Mouse (Mus musculus) stomach, embryonic 15.5 days (tissue): ENCODE data around the gene Gm45234. TPM values are rescaled to one million over a fixed set of nuclear protein-coding genes. Genes with fewer than 3 reads are reported as not detected.
A peak's percentile ranks its signal among the peaks of the same experiment; 100 is the strongest.

Source experiments
- ATAC-seq: fragments of 200-750 bp; cut with Nextera tagmentation; 2 replicates; pipeline ENCODE4 v1.8.0; 2017; ENCODE audit warnings: low read depth, moderate number of reproducible peaks, moderate TSS enrichment; ENCODE audit not compliant: insufficient read depth, low FRiP score
- H3K27ac ChIP-seq: fragments of 300-500 bp; sonication (generic); 2 replicates; pipeline ENCODE4 v1.5.1; 2015; ENCODE audit warnings: mild to moderate bottlenecking, inconsistent platforms
- H3K27me3 ChIP-seq: fragments of 300-500 bp; sonication (generic); replicated peaks from 2 replicates; pipeline ENCODE4 v1.6.1; 2015; ENCODE audit warnings: inconsistent platforms
- H3K36me3 ChIP-seq: fragments of 300-500 bp; sonication (generic); 2 replicates; pipeline ENCODE4 v1.6.1; 2015; ENCODE audit warnings: inconsistent platforms
- H3K4me1 ChIP-seq: fragments of 300-500 bp; sonication (generic); 2 replicates; pipeline ENCODE4 v1.6.1; 2015; ENCODE audit warnings: inconsistent platforms
- H3K4me2 ChIP-seq: fragments of 300-500 bp; sonication (generic); 2 replicates; pipeline ENCODE4 v1.6.1; 2015; ENCODE audit warnings: mild to moderate bottlenecking, inconsistent platforms
- H3K4me3 ChIP-seq: fragments of 300-500 bp; sonication (generic); replicated peaks from 2 replicates; pipeline ENCODE4 v1.5.1; 2015; ENCODE audit warnings: inconsistent platforms
- H3K9ac ChIP-seq: fragments of 300-500 bp; sonication (generic); 2 replicates; pipeline ENCODE4 v1.6.1; 2015; ENCODE audit warnings: inconsistent platforms
- H3K9me3 ChIP-seq: fragments of 300-500 bp; sonication (generic); 2 replicates; pipeline ENCODE4 v1.6.1; 2016; ENCODE audit warnings: inconsistent platforms
- WGBS: fragments of 180-500 bp; shearing (Covaris S2); methylation state at CpG from one replicate; pipeline ENCODE4 v1.1.7; 2015; 5-methylcytosine and 5-hydroxymethylcytosine counted together
- polyA plus RNA-seq: library from polyadenylated mRNA; unstranded; fragments of >200 nt; fragmentation: Nextera tagmentation; extraction: Ambion mirVana; gene quantifications from 2 replicates; pipeline ENCODE4 v1.2.1, GENCODE M21; 2015

Gm45234 gene
- polyA plus RNA-seq, 1 experiment from 2014 or later = not detected

- H3K4me3 ChIP-seq = peak overlapping the region; percentile 51
- H3K36me3 ChIP-seq = peaks cover 50% of the 10 kb centered on the region
- under 1% methylated on average over 85 of the region's 85 CpGs for WGBS
- H3K9ac ChIP-seq = peak overlapping the region; percentile 72
- peak; percentile 81 for ATAC-seq
- no peaks in the 10 kb centered on the region for H3K9me3 ChIP-seq
- no peaks in the 10 kb centered on the region for H3K27me3 ChIP-seq
- H3K4me2 ChIP-seq = peak overlapping the region; percentile 94
- H3K4me1 ChIP-seq = peaks cover 25% of the 10 kb centered on the region
- H3K27ac ChIP-seq = peak overlapping the region; percentile 85
Measured at GRCm38 (mm10) chr6:124745490-124746295, 10.1 kb downstream of the Gm45234 start.

GRCm38 (mm10) chr6:124744755-124745321 lies 11.0 kb downstream of the Gm45234 start:
- Histone ChIP-seq H3K27me3 (no peaks in the 10 kb centered on the region), H3K4me1 (peaks cover 31% of the 10 kb centered on the region), H3K9ac (no peak overlapping the region), H3K9me3 (no peaks in the 10 kb centered on the region), H3K27ac (peak overlapping the region; percentile 60; the same call in 1 of the 2 replicates), H3K4me3 (peak overlapping the region; percentile 51), H3K36me3 (peaks cover 50% of the 10 kb centered on the region), H3K4me2 (peak overlapping the region; percentile 94)
- no peak for ATAC-seq
- WGBS = 67% methylated on average over 26 of the region's 26 CpGs

- H3K4me1 ChIP-seq = peaks cover 39% of the 10 kb centered on the region
- H3K27ac ChIP-seq = no peak overlapping the region
Measured at GRCm38 (mm10) chr6:124743647-124744046, 12.2 kb downstream of the Gm45234 start.

DNA sequence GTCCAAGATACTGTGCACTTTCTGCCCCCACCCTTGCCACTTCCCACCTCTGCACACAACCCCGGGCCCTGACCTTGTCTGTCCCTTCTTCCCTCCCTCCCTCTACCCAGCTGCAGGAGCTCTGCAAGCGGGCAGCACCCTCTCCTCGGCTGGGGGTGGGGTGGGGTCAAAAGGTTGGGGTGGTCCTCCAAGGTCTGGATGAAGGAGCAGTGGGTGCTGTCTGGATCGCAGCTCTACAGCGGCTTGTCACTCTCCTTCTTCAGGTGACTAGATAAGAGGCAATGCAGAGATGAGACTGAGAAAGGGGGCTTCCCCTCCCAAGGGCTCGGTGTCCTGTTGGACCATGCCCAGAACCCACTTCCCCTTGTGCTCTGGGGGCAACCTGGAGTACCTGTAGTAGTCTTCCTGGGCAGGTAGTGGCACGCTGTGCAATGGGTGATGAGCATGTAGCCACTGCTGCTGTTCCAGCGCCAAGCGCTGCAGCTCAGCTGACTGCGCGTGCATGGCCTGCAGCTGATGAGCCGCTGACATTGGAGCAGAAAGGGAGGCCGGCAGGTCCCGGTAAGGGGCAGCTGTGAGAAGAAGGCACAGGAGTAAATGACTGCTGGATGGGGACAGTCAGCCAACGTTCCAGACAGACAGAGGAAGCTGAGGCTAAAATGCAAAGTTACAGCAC lies 12.8 kb downstream of the Gm45234 start:
- peaks cover 36% of the 10 kb centered on the region for H3K36me3 ChIP-seq
- H3K9me3 ChIP-seq = no peaks in the 10 kb centered on the region
- H3K4me1 ChIP-seq = peaks cover 39% of the 10 kb centered on the region
- WGBS = 89% methylated on average over 15 of the region's 15 CpGs
- H3K4me3 ChIP-seq = no peak overlapping the region
- no peak overlapping the region for H3K4me2 ChIP-seq
- no peaks in the 10 kb centered on the region for H3K27me3 ChIP-seq
- no peak for ATAC-seq
- H3K9ac ChIP-seq = no peak overlapping the region
- H3K27ac ChIP-seq = no peak overlapping the region

More at GRCm38 (mm10) chr6:124743647-124744046, 12.2 kb downstream of the Gm45234 start:
- H3K9ac ChIP-seq = no peak overlapping the region
- H3K36me3 ChIP-seq = peaks cover 40% of the 10 kb centered on the region
- H3K4me3 ChIP-seq = no peak overlapping the region
- no peak overlapping the region for H3K4me2 ChIP-seq
- WGBS = 84% methylated on average over 8 of the region's 8 CpGs
- no peak for ATAC-seq
- H3K27me3 ChIP-seq = no peaks in the 10 kb centered on the region
- no peaks in the 10 kb centered on the region for H3K9me3 ChIP-seq

- Histone ChIP-seq H3K9ac (no peak overlapping the region; the same call in 1 of the 2 replicates), H3K4me1 (peaks cover 35% of the 10 kb centered on the region), H3K9me3 (no peaks in the 10 kb centered on the region), H3K27me3 (no peaks in the 10 kb centered on the region), H3K36me3 (peaks cover 25% of the 10 kb centered on the region), H3K4me2 (peak overlapping the region; percentile 78), H3K27ac (peak overlapping the region; percentile 99), H3K4me3 (peak overlapping the region; percentile 60; the same call in 1 of the 2 replicates)
- ATAC-seq = no peak
- WGBS = 78% methylated on average over 3 of the region's 3 CpGs
Measured at GRCm38 (mm10) chr6:124741842-124742241, 14.0 kb downstream of the Gm45234 start.

DNA sequence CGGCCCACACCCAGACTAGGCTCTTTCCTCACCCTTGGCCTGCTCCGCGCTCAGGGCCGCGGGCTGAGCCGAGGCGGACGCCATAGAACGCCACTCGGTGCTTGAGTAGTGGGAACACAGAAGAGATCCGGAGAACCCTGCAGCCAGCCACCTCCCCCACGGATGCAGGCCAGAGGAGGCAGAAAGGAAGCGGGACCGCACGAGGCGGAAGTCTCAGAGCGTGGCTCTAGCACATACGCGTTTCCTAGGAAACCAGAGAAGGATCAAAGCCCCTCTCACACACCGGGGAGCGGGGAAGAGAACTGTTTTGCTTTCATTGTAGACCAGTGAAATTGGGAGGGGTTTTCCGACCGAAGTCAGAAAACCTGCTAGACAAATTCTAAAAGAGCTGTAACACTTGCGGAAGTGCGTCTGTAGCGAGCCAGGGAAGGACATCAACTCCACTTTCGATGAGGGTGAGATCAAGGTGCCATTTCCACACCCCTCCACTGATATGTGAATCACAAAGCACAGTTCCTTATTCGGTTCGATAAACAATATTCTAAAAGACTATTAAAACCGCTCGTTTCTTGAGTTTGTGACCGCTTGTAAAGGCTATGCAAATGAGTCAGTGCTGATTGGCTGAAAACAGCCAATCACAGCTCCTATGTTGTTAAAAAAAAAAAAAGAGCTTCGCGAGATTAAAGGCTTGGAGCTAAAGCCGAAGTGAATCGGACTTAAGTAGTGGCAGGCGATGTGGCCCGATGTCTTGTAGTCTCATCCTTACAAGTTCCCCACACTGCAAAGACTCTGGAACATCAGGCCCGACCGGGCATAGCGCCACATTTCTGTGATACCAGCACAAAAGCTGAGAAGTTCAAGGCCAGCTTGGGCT lies 14.7 kb downstream of the Gm45234 start, which contains the start of gene Grcc10:
TSS of gene Grcc10 (minus strand) at position 487 of the 874 bp plus-strand sequence.
- Histone ChIP-seq H3K27me3 (no peaks in the 10 kb centered on the region), H3K4me1 (peaks cover 28% of the 10 kb centered on the region), H3K4me2 (peak within 1 kb of the TSS; percentile 78), H3K4me3 (peak within 1 kb of the TSS; percentile 60), H3K36me3 (peaks cover 24% of the 10 kb centered on the region), H3K27ac (peak within 1 kb of the TSS; percentile 99), H3K9me3 (no peaks in the 10 kb centered on the region), H3K9ac (peak within 1 kb of the TSS; percentile 77)
- WGBS = under 1% methylated on average over 41 of the region's 41 CpGs
- peak; percentile 74 for ATAC-seq

DNA sequence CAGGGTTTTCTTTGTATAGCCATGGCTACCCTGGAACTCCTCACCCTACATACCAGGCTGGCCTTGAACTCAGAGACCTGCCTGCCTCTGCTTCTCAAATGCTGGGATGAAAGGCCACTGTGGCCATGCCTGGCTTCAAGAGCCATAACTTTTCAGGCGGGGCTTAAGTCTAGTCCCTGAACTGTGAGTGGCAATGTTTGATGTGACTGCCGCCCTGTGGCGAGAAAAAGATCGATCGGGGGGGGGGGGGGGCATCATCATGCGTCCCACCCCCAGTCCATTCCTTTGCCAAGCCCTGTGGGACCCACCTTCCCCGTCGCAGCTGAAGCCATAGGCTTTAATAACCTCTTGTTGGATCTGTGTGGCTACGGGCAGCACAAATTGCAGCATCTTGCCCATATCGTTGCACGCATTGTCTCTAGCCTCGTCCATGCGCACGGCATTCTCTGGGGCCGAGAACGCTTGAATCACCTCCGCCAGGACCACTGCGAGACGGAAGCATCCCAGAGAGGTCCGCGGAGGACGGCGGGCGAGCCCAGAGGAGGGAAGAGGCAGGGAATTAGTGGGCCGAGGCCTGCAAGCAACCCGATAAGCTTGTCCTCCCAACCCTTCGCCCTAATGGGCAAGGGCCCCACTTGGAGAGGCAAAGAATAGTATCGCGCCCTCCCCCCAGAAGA lies 15.5 kb downstream of the Gm45234 start:
- peak; percentile 6 for ATAC-seq

GRCm38 (mm10) chr6:124739231-124739796 lies 16.5 kb downstream of the Gm45234 start:
- H3K9ac ChIP-seq = no peak overlapping the region
- H3K27me3 ChIP-seq = no peaks in the 10 kb centered on the region
- 78% methylated on average over 10 of the region's 10 CpGs for WGBS
- H3K4me1 ChIP-seq = peaks cover 17% of the 10 kb centered on the region
- H3K36me3 ChIP-seq = peaks cover 15% of the 10 kb centered on the region
- ATAC-seq = no peak
- peak overlapping the region; percentile 99; the same call in 1 of the 2 replicates for H3K27ac ChIP-seq
- H3K4me3 ChIP-seq = no peak overlapping the region
- H3K9me3 ChIP-seq = no peaks in the 10 kb centered on the region
- H3K4me2 ChIP-seq = peak overlapping the region; percentile 41; the same call in 1 of the 2 replicates

More for the DNA sequence above, 15.5 kb downstream of the Gm45234 start:
- Histone ChIP-seq H3K27ac (peak overlapping the region; percentile 99), H3K27me3 (no peaks in the 10 kb centered on the region), H3K4me1 (peaks cover 23% of the 10 kb centered on the region), H3K9ac (peak overlapping the region; percentile 77), H3K9me3 (no peaks in the 10 kb centered on the region), H3K4me2 (peak overlapping the region; percentile 78), H3K36me3 (peaks cover 24% of the 10 kb centered on the region), H3K4me3 (peak overlapping the region; percentile 60)
- under 1% methylated on average over 29 of the region's 29 CpGs for whole genome bisulfite sequencing

GRCm38 (mm10) chr6:124738511-124739023 lies 17.3 kb downstream of the Gm45234 start, which contains the start of gene Ptpn6:
Gene Ptpn6, minus strand, starts transcription at chr6:124738714.
- whole genome bisulfite sequencing = 23% methylated on average over 15 of the region's 15 CpGs
- ATAC-seq = peak; percentile 82
- Histone ChIP-seq H3K4me3 (peak within 1 kb of the TSS; percentile 23), H3K4me1 (peaks cover 17% of the 10 kb centered on the region), H3K9me3 (no peaks in the 10 kb centered on the region), H3K27me3 (no peaks in the 10 kb centered on the region), H3K36me3 (peaks cover 9% of the 10 kb centered on the region), H3K27ac (peak within 1 kb of the TSS; percentile 99), H3K4me2 (peak within 1 kb of the TSS; percentile 41), H3K9ac (no peak within 1 kb of the TSS)

GRCm38 (mm10) chr6:124737040-124737439 lies 18.8 kb downstream of the Gm45234 start:
- Histone ChIP-seq H3K4me1 (peaks cover 18% of the 10 kb centered on the region), H3K27ac (no peak overlapping the region), H3K4me3 (no peak overlapping the region), H3K36me3 (no peaks in the 10 kb centered on the region), H3K9ac (no peak overlapping the region), H3K4me2 (no peak overlapping the region), H3K27me3 (no peaks in the 10 kb centered on the region), H3K9me3 (no peaks in the 10 kb centered on the region)
- no peak for ATAC-seq
- 90% methylated on average over 11 of the region's 11 CpGs for WGBS
